In genomic region chrX:106485671-106486070, GRCm38 (mm10) we compare ENCODE assay signal across 9 mouse cellular contexts. TPM values are rescaled to one million over a fixed set of nuclear protein-coding genes. Genes with fewer than 3 reads are reported as not detected.
DNase-seq lines count a peak whose midpoint lies in the region; ATAC-seq and TF ChIP-seq lines count a peak whose summit lies in the region.
"Had no signal": no experiment of that assay in that cellular context is flagged by ENCODE, and none has a peak within 500 bp of the region (broad histone marks: within the 10 kb centered on the region; RNA-seq: fewer than 3 reads in every experiment).

No protein-coding gene starts in this region.

- WGBS in thymus, adult 2 months, result 15% methylated on average over 9 of the region's 13 CpGs
- 11% methylated on average over 13 of the region's 13 CpGs for WGBS in liver, embryonic 12.5 days (ENCODE audit: insufficient replicate concordance)

- TF ChIP-seq CTCF in gastrocnemius, adult 2 months (IDR thresholded peaks at IDR 0.05), result no peak
- no peak for TF ChIP-seq CTCF in thymus, adult 2 months (IDR thresholded peaks at IDR 0.05; ENCODE audit: borderline replicate concordance, control insufficient read depth, extremely low read depth, insufficient read depth, low read length, poor library complexity)

- no peak for ATAC-seq in liver, embryonic 12.5 days

- no peaks in the 10 kb centered on the region for H3K27me3 ChIP-seq in thymus, adult 2 months (ENCODE audit: control insufficient read depth, insufficient read depth, low read length)
- peaks cover 38% of the 10 kb centered on the region for H3K27me3 ChIP-seq in liver, embryonic 12.5 days (replicated peaks)

- intact Hi-C loops in gastrocnemius, adult 2 months (cut with DNase I), result no loop called here

- no peaks in the 10 kb centered on the region for H3K9me3 ChIP-seq in liver, embryonic 12.5 days (replicated peaks)

- no peak overlapping the region for H3K27ac ChIP-seq in gastrocnemius, adult 2 months
- H3K27ac ChIP-seq in thymus, adult 2 months (ENCODE audit: control insufficient read depth, insufficient read depth, low read length), result no peak overlapping the region
- no peak overlapping the region for H3K27ac ChIP-seq in liver, embryonic 12.5 days

- H3K9ac ChIP-seq in liver, embryonic 12.5 days, result no peak overlapping the region

- no peaks in the 10 kb centered on the region for H3K4me1 ChIP-seq in thymus, adult 2 months (replicated peaks; ENCODE audit: control insufficient read depth, insufficient read depth, low read length)
- no peaks in the 10 kb centered on the region for H3K4me1 ChIP-seq in liver, embryonic 12.5 days

- no peak for DNase-seq in gastrocnemius, adult 2 months
- DNase-seq in gastrocnemius, postnatal 4 days (ENCODE audit: low spot score in 2 of 2), result no peak
- no peak for DNase-seq in thymus, adult 2 months
- no peak for DNase-seq in thymus, postnatal 36 days
- DNase-seq in Muller cell, postnatal 12 days (ENCODE audit: inconsistent ontology term), result no peak
- DNase-seq in spleen, adult 18-20 months, result no peak
- no peak for DNase-seq in adrenal gland, adult 8-10 months

- no peak for TF ChIP-seq POLR2A in thymus, adult 2 months (IDR thresholded peaks at IDR 0.05; ENCODE audit: control insufficient read depth, extremely low read depth, insufficient read depth, low read length, poor library complexity)

- H3K36me3 ChIP-seq in thymus, adult 2 months (ENCODE audit: control insufficient read depth, insufficient read depth, low read length), result no peaks in the 10 kb centered on the region
- H3K36me3 ChIP-seq in liver, embryonic 12.5 days, result no peaks in the 10 kb centered on the region

- H3K4me3 ChIP-seq in gastrocnemius, adult 2 months, result peak overlapping the region; percentile 66
- peak overlapping the region; percentile 38 for H3K4me3 ChIP-seq in thymus, adult 2 months (ENCODE audit: control insufficient read depth, insufficient read depth, low read length)
- peak overlapping the region; percentile 42 for H3K4me3 ChIP-seq in liver, embryonic 12.5 days

- peak overlapping the region; percentile 58 for H3K4me2 ChIP-seq in liver, embryonic 12.5 days

RNA-seq across cellular contexts. Expression of gene Fndc3c1, which starts 0.5 kb away (rescaled TPM):
- under 1 TPM; 0.69 to 0.86 TPM for total RNA-seq in gastrocnemius, adult 2 months (2021)
- 100 to 1,000 TPM in 1 of 2 experiments, 10 to 100 TPM in 1; 88.2 to 133 TPM for total RNA-seq in gastrocnemius, postnatal 4 days (2021)
- polyA plus RNA-seq in thymus, adult 2 months (2012; rRNA removed), result 0.03 TPM in 1 of 2 replicates, not detected in the other
- polyA plus RNA-seq in liver, embryonic 12.5 days (2016; fragmentation: Nextera tagmentation; extraction: Ambion mirVana), result 1.7 and 2.0 TPM in 2 replicates
- 1 to 10 TPM in 1 of 4 experiments, under 1 TPM in 1, not detected in 2; 0.07 to 1.0 TPM for total RNA-seq in adrenal gland, adult 8-10 months (2022)
- polyA plus RNA-seq: liver, adult 2 months had no signal

Comparison
In these comparisons a context has a peak if more than half of its experiments do, and no peak if none do; other contexts are left out.
1. RNA of gene Fndc3c1, which starts 0.5 kb away (total RNA-seq): 88.2 to 133 TPM in gastrocnemius, postnatal 4 days; 0.69 to 0.86 TPM in gastrocnemius, adult 2 months and 0.07 to 1.0 TPM in adrenal gland, adult 8-10 months; every median in the first group is over 10 times any median in the second.
2. Peak in every context shown above with its lines, with median percentiles within 50 percentile points of each other: H3K4me3 ChIP-seq.